Mouse (Mus musculus): ENCODE measurements around the gene Kptn. TPM values are rescaled to one million over a fixed set of nuclear protein-coding genes. Genes with fewer than 3 reads are reported as not detected.

The Kptn gene
- 27.0 TPM for polyA plus RNA-seq (2017; shearing (Covaris generic))

GRCm38 (mm10) chr7:16119569-16120261 is at the start of gene Kptn:
Kptn (plus strand) TSS chr7:16119895.

DNA sequence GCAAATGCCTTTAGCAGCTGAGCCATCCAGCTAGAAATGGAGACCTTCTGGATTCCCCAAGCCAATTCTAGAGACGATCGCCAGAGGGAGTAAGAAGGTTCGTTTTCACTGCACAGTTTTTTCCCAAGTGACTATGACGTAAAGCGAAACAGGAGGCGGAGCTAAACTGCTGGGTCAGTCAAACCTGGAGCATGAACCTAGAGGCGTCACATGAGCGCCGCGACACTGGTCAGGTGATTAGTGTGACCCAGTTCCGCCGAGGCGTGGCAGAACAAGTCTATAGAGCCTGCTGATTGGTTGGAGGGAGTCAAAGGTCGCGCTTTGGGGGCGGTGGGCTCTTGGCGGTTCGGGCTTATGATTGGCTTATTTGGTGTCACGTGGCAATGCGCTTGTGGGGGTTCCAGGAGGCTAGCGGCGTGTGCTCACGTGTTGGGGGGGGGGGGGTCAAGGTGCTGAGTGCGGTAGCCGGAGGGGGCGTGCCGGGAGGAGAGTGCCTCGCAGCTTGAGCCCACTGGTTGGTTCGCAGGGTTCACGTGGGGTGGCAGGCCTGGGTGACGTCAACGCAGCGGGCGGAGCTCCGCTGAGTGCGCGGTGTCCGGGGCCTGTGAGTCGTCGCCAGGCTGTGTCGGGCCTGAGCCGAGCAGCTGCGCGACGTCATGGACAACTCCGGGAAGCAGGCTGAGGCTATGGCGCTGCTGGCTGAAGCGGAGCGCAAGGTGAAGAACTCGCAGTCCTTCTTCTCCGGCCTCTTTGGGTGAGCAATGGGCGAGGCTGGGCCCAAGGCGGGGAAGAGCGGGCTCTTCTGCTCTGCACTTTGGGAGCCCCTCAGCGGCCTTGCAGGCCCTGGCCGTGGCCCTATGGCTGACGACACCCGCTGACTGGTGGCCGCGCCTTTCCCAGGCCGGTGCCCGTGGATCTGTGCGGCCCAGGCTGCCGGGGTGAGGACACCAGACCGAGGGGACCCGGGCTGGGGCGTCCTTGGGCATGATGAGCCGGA is 21.4 kb upstream of the Kptn start, which contains the start of gene Napa:
Gene Napa (plus strand): TSS at position 438 of the 997 bp plus-strand sequence.

GRCm38 (mm10) chr7:16129421-16129845 is 9.7 kb downstream of the Kptn start, which contains the start of gene Slc8a2:
Slc8a2 (plus strand) TSS chr7:16129826.

DNA sequence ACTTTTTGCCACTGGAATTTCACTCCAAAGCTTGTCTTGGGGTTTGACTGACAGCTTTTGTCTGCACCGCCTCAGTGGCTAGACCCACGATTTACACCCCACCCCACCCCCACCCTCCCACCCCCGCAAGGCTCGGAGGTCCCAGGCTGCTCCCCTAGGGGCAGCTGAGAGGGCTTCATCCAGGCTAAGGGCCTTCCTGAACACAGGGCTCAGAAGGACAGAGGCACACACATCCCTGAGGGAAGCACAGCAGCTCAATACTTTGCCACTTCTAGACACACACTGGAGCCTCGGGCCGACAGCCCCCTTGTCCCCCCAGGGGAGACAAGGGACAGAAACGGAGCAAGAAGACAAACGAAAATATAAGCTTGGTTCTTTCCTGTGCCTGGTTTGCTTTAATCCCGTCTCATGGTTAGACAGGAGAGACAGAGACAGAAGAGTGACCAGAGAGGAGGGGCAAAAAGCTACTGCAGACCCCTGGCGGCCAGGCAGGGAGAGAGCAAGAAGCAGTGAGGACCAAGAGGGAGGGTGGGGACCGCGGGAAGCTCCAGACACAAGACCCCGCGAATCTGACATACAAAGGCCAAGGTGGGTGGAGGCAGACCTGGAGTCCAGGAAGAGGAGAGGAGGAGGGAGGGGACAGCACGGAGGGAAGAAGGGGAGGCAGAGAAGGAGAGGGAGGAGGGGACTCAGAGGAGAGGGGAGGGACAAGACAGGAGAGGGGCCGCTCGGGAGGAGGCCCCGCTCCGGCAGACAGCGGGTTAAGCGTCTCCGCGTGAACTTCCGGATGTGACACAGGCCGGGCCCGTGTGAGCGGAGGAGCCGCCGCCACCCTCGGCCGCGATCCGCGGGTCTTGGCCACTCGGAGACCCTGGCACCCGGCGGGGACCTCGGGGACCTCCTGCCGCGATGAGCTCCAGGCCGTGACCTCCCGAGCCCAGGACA is 55.2 kb downstream of the Kptn start, which contains the start of gene Meis3:
Gene Meis3 (plus strand): TSS at position 494 of the 945 bp plus-strand sequence.

Other genes starting within 250 kb of the Kptn start
- gene Crx, start 239.9 kb upstream of the Kptn start, polyA plus RNA-seq (2017; shearing (Covaris generic)): not detected
- not detected for gene Crxos, start 237.3 kb upstream of the Kptn start, polyA plus RNA-seq (2017; shearing (Covaris generic))
- 730 TPM for gene Selenow, start 197.5 kb upstream of the Kptn start, polyA plus RNA-seq (2017; shearing (Covaris generic))
- gene Nop53, start 173.8 kb upstream of the Kptn start, polyA plus RNA-seq (2017; shearing (Covaris generic)): 377 TPM
- gene Ehd2, start 152.3 kb upstream of the Kptn start, polyA plus RNA-seq (2017; shearing (Covaris generic)): not detected
- gene Bicra, start 72.0 kb upstream of the Kptn start, polyA plus RNA-seq (2017; shearing (Covaris generic)): 5.4 TPM
- gene Zfp541, start 58.1 kb upstream of the Kptn start, polyA plus RNA-seq (2017; shearing (Covaris generic)): 0.06 TPM
- gene Napa, start 21.4 kb upstream of the Kptn start, polyA plus RNA-seq (2017; shearing (Covaris generic)): 269 TPM
- not detected for gene Slc8a2, start 9.9 kb downstream of the Kptn start, polyA plus RNA-seq (2017; shearing (Covaris generic))
- gene Meis3, start 55.2 kb downstream of the Kptn start, polyA plus RNA-seq (2017; shearing (Covaris generic)): 42.9 TPM
- 36.4 TPM for gene Dhx34, start 102.1 kb downstream of the Kptn start, polyA plus RNA-seq (2017; shearing (Covaris generic))
- gene C5ar2, start 124.3 kb downstream of the Kptn start, polyA plus RNA-seq (2017; shearing (Covaris generic)): not detected
- not detected for gene C5ar1, start 139.6 kb downstream of the Kptn start, polyA plus RNA-seq (2017; shearing (Covaris generic))
- 2.8 TPM for gene Inafm1, start 153.7 kb downstream of the Kptn start, polyA plus RNA-seq (2017; shearing (Covaris generic))
- gene Ccdc9, start 166.9 kb downstream of the Kptn start, polyA plus RNA-seq (2017; shearing (Covaris generic)): 60.6 TPM
- 4.4 TPM for gene Bbc3, start 188.5 kb downstream of the Kptn start, polyA plus RNA-seq (2017; shearing (Covaris generic))